Mouse (Mus musculus) forebrain, embryonic 12.5 days (tissue): ENCODE data around the gene 4921524J17Rik. TPM values are rescaled to one million over a fixed set of nuclear protein-coding genes. Genes with fewer than 3 reads are reported as not detected.

Experiments used
- ATAC-seq: fragments of 200-750 bp; cut with Nextera tagmentation; 2 replicates; pipeline ENCODE4 v1.8.0; 2017; ENCODE audit warnings: moderate TSS enrichment; ENCODE audit not compliant: low FRiP score
- H3K27ac ChIP-seq: fragments of 300-500 bp; sonication (generic); 2 replicates; pipeline ENCODE4 v1.5.1; 2016; ENCODE audit warnings: mild to moderate bottlenecking
- H3K27me3 ChIP-seq: fragments of 300-500 bp; sonication (generic); 2 replicates; pipeline ENCODE4 v1.6.1; 2016; ENCODE audit warnings: mild to moderate bottlenecking
- H3K36me3 ChIP-seq: fragments of 300-500 bp; sonication (generic); replicated peaks from 2 replicates; pipeline ENCODE4 v1.6.1; 2016; ENCODE audit warnings: mild to moderate bottlenecking
- H3K4me1 ChIP-seq: fragments of 300-500 bp; sonication (generic); 2 replicates; pipeline ENCODE4 v1.6.1; 2016
- H3K4me2 ChIP-seq: fragments of 300-500 bp; sonication (generic); 2 replicates; pipeline ENCODE4 v1.6.1; 2016; ENCODE audit warnings: mild to moderate bottlenecking, moderate library complexity
- H3K4me3 ChIP-seq: fragments of 300-500 bp; sonication (generic); replicated peaks from 2 replicates; pipeline ENCODE4 v1.5.1; 2016; ENCODE audit warnings: mild to moderate bottlenecking
- H3K9ac ChIP-seq: fragments of 300-500 bp; sonication (generic); 2 replicates; pipeline ENCODE4 v1.6.1; 2016; ENCODE audit warnings: mild to moderate bottlenecking
- H3K9me3 ChIP-seq: fragments of 300-500 bp; sonication (generic); 2 replicates; pipeline ENCODE4 v1.6.1; 2016
- WGBS: fragments of 180-500 bp; shearing (Covaris S2); methylation state at CpG from one replicate; pipeline ENCODE4 v1.1.7; 2016; 5-methylcytosine and 5-hydroxymethylcytosine counted together
- polyA plus RNA-seq: library from polyadenylated mRNA; unstranded; fragments of >200 nt; fragmentation: Nextera tagmentation; extraction: Ambion mirVana; gene quantifications from 2 replicates; pipeline ENCODE4 v1.2.1, GENCODE M21; 2016

The 4921524J17Rik gene
- polyA plus RNA-seq, 1 experiment from 2014 or later, result 46.1 TPM

GRCm38 (mm10) chr8:85461377-85461776 is 28.7 kb upstream of the 4921524J17Rik start:
- H3K27ac ChIP-seq, result no peak overlapping the region
- no peaks in the 10 kb centered on the region for H3K27me3 ChIP-seq
- no peaks in the 10 kb centered on the region for H3K36me3 ChIP-seq
- ATAC-seq, result no peak
- WGBS, result 80% methylated on average over 3 of the region's 3 CpGs
- no peak overlapping the region for H3K9ac ChIP-seq
- H3K4me2 ChIP-seq, result no peak overlapping the region
- H3K4me1 ChIP-seq, result no peaks in the 10 kb centered on the region
- H3K4me3 ChIP-seq, result no peak overlapping the region
- no peaks in the 10 kb centered on the region for H3K9me3 ChIP-seq

DNA sequence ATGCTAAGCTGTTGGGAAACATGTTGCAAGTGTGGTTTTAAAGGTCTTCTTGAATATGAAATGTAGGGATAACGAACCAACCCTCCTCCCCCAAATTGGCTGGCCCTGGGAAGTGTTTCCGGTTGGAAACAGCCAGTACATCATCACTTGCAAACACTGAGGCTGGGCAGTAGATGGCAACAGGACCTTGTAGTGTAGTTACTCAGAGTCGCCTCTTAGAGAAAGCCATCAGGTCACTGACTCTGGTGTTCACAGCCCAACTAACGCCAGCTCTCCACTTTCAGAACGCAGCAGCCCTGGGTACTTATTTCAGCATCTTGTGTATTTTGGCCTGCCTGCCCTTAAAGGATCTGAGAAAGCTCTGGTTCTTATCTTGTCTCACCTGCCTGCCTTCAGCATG is 28.2 kb upstream of the 4921524J17Rik start:
- H3K27me3 ChIP-seq, result no peaks in the 10 kb centered on the region
- no peaks in the 10 kb centered on the region for H3K9me3 ChIP-seq
- no peak overlapping the region for H3K27ac ChIP-seq
- no peak overlapping the region for H3K9ac ChIP-seq
- H3K4me3 ChIP-seq, result no peak overlapping the region
- 44% methylated on average over 5 of the region's 5 CpGs for WGBS
- H3K36me3 ChIP-seq, result no peaks in the 10 kb centered on the region
- no peak for ATAC-seq
- H3K4me1 ChIP-seq, result no peaks in the 10 kb centered on the region
- no peak overlapping the region for H3K4me2 ChIP-seq

GRCm38 (mm10) chr8:85459582-85459981 is 26.9 kb upstream of the 4921524J17Rik start:
- no peak for ATAC-seq
- Histone ChIP-seq H3K9me3 (no peaks in the 10 kb centered on the region), H3K4me2 (no peak overlapping the region), H3K4me3 (no peak overlapping the region), H3K4me1 (no peaks in the 10 kb centered on the region), H3K27me3 (no peaks in the 10 kb centered on the region), H3K36me3 (no peaks in the 10 kb centered on the region), H3K9ac (no peak overlapping the region), H3K27ac (no peak overlapping the region)
- 70% methylated on average over 3 of the region's 3 CpGs for WGBS

DNA sequence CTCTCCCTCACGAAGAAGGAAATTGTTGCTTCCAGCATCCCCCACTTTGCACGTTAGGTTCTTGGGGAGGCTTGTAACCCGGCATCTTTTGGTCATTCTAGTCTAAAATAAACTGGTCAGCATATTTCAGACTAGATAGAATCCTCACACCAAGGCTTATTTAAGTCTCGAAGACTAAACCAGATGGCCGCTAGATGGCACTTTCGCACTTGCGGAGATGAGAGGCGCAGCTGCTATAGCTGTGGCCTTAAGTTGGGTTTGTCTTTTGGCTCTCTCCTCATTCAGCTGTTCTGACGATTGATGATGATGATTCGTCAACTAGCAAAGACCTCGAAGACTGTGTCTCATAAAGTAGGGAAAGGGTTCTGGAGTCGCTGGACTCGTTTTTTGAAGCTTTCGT is 23.9 kb upstream of the 4921524J17Rik start:
- Histone ChIP-seq H3K27me3 (no peaks in the 10 kb centered on the region), H3K4me2 (no peak overlapping the region), H3K9me3 (no peaks in the 10 kb centered on the region), H3K27ac (no peak overlapping the region), H3K36me3 (no peaks in the 10 kb centered on the region), H3K9ac (no peak overlapping the region), H3K4me3 (no peak overlapping the region), H3K4me1 (peaks cover 16% of the 10 kb centered on the region)
- ATAC-seq, result no peak
- 11% methylated on average over 14 of the region's 14 CpGs for WGBS

DNA sequence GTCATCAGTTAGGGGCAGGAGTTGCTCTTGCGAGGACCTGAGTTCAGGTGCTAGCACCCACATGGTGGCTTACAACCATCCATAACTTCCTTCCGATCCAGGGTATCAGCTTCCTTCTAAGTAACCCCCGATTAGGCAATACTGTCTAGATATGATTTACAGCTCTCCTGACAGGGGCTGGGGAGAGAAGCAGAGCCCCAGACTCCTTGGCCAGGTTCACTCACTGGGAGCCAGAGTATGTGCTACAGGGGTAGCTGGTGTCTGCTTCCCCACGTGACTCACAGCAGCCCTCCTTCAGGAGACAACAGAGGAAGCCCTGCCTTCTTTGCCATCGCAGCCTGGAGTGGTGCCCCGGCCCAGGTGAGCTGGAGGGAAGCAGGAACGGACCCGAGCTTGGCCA is 22.1 kb upstream of the 4921524J17Rik start:
- H3K9ac ChIP-seq, result no peak overlapping the region
- no peak for ATAC-seq
- H3K27me3 ChIP-seq, result no peaks in the 10 kb centered on the region
- no peak overlapping the region for H3K27ac ChIP-seq
- no peaks in the 10 kb centered on the region for H3K9me3 ChIP-seq
- no peak overlapping the region for H3K4me3 ChIP-seq
- no peak overlapping the region for H3K4me2 ChIP-seq
- H3K4me1 ChIP-seq, result peaks cover 16% of the 10 kb centered on the region
- WGBS, result 65% methylated on average over 8 of the region's 8 CpGs
- H3K36me3 ChIP-seq, result no peaks in the 10 kb centered on the region

DNA sequence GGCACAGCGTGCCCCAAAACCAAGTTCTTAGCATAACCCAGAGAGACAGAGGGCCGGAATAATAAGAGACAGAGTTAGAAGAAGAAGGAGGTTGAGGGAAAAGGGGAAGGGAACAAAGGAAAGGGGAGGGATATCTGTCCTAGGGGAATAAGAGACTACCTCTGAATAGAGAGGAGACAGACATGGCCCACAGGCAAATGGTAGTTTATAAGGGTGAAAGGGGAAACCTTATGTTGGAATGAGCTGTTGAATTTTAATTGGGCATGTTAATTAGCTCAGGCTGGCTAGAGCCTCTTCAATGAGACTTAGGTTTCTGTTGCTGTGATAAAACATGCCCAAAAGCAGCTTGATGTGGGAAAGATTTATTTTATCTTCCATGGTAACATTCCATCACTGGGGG is 20.6 kb upstream of the 4921524J17Rik start:
- Histone ChIP-seq H3K27me3 (no peaks in the 10 kb centered on the region), H3K36me3 (no peaks in the 10 kb centered on the region), H3K4me2 (no peak overlapping the region), H3K9ac (no peak overlapping the region), H3K9me3 (no peaks in the 10 kb centered on the region), H3K4me3 (no peak overlapping the region), H3K4me1 (peaks cover 16% of the 10 kb centered on the region), H3K27ac (peak overlapping the region; percentile 78)
- ATAC-seq, result peak; percentile 55; the same call in 1 of the 2 replicates
- 45% methylated on average over 2 of the region's 2 CpGs for WGBS

DNA sequence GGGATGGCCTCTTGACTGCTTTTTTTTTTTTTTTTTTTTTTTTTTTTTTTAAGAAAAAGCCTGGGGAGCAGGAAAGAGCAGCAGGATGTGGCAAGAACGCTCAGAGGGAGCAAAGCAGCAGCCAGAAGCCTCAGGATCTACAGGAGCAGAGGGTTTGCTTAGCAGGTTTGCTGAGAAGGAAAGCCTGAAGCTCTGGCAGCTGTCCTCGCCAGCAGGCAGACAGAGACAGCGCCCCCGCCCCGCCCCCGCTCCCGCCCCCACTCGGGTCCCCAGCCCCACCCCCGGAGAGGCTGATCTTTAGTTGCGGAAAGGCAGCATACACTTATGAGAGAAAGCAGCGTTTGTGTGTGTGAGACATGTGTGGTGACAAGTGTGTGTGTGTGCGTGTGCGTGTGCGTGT is 19.7 kb upstream of the 4921524J17Rik start:
- peaks cover 16% of the 10 kb centered on the region for H3K4me1 ChIP-seq
- ATAC-seq, result 0 out of 2 replicates have a peak, but pooled peaks have one; percentile 20
- 20% methylated on average over 14 of the region's 14 CpGs for WGBS
- H3K9ac ChIP-seq, result no peak overlapping the region
- 0 out of 2 replicates have a peak overlapping the region, but pooled peaks have one; percentile 36 for H3K27ac ChIP-seq
- H3K4me3 ChIP-seq, result no peak overlapping the region
- H3K4me2 ChIP-seq, result peak overlapping the region; percentile 42
- H3K27me3 ChIP-seq, result no peaks in the 10 kb centered on the region
- H3K36me3 ChIP-seq, result no peaks in the 10 kb centered on the region
- no peaks in the 10 kb centered on the region for H3K9me3 ChIP-seq

- H3K4me1 ChIP-seq, result peaks cover 16% of the 10 kb centered on the region
- ATAC-seq, result no peak
- no peaks in the 10 kb centered on the region for H3K36me3 ChIP-seq
- no peak overlapping the region for H3K9ac ChIP-seq
- 85% methylated on average over 3 of the region's 3 CpGs for WGBS
- H3K4me2 ChIP-seq, result no peak overlapping the region
- no peaks in the 10 kb centered on the region for H3K27me3 ChIP-seq
- no peak overlapping the region for H3K27ac ChIP-seq
- no peak overlapping the region for H3K4me3 ChIP-seq
- no peaks in the 10 kb centered on the region for H3K9me3 ChIP-seq
Observed at GRCm38 (mm10) chr8:85450335-85450734, 17.7 kb upstream of the 4921524J17Rik start.

- Histone ChIP-seq H3K9me3 (no peaks in the 10 kb centered on the region), H3K9ac (no peak overlapping the region), H3K4me1 (no peaks in the 10 kb centered on the region), H3K36me3 (no peaks in the 10 kb centered on the region), H3K27ac (no peak overlapping the region), H3K4me2 (no peak overlapping the region), H3K4me3 (no peak overlapping the region), H3K27me3 (no peaks in the 10 kb centered on the region)
- no peak for ATAC-seq
- WGBS, result 87% methylated on average over 15 of the region's 15 CpGs
Observed at GRCm38 (mm10) chr8:85445936-85446685, 13.5 kb upstream of the 4921524J17Rik start.

DNA sequence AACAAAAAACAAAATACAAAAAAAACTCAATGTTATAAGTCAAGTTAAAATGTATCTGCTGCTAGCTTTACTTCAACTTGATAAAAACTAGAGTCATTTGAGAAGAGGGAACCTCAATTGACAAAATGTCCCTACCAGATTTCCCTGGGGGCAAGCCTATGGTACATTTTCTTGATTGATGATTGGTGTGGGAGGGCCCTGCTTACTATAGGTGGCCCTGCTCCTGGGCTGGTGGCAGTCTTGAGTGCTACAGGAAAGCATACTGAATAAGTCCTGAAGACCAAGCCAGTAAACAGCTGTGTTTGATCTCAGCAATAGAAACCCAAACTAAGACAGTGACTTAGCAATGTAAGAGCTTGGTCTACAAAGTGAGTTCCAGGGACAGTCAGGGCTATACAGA is 11.5 kb upstream of the 4921524J17Rik start:
- Histone ChIP-seq H3K36me3 (no peaks in the 10 kb centered on the region), H3K9me3 (no peaks in the 10 kb centered on the region), H3K27me3 (no peaks in the 10 kb centered on the region), H3K27ac (no peak overlapping the region), H3K9ac (no peak overlapping the region), H3K4me2 (no peak overlapping the region), H3K4me3 (no peak overlapping the region), H3K4me1 (no peaks in the 10 kb centered on the region)
- ATAC-seq, result no peak

DNA sequence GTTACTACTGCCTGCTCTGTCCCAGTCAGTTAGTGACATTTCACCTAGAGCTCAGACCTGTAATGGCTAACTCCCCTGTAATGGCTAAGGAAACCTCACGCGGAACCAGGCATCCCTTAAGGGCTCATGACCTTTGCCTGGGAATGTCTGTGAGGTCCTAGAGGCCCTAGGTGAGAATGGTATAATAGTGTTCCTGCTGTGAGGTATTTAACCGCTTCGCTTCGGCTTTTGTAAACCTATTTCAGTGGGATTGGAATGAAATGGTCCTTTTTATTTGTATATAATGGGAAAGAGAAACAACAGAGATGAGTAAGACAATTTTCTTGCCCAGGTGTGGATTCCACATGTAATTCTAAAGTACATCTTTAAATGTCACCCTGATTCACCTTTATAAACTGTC is 8.9 kb upstream of the 4921524J17Rik start:
- WGBS, result 35% methylated on average over 5 of the region's 5 CpGs
- H3K4me3 ChIP-seq, result no peak overlapping the region
- no peaks in the 10 kb centered on the region for H3K36me3 ChIP-seq
- H3K4me2 ChIP-seq, result no peak overlapping the region
- no peaks in the 10 kb centered on the region for H3K27me3 ChIP-seq
- no peak overlapping the region for H3K27ac ChIP-seq
- H3K9me3 ChIP-seq, result no peaks in the 10 kb centered on the region
- H3K9ac ChIP-seq, result no peak overlapping the region
- ATAC-seq, result no peak
- H3K4me1 ChIP-seq, result no peaks in the 10 kb centered on the region

DNA sequence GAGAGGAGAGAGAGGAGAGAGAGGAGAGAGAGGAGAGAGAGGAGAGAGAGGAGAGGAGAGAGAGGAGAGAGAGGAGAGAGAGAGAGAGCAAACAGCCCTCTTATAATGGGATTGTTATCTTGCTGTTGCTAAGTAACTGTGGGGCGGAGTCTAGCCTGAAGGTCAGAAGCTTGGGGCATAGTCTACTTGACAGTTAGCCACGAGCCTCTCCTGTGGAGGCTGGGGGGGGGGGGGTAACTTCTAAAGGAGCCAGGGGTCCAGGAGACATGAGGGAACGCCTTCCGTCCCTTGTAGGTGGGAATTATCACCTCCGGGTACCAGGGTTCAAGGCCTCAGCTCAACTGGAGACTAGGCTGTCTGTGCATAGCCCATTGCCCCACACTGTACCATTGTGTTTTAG is 3.1 kb upstream of the 4921524J17Rik start:
- Histone ChIP-seq H3K4me2 (no peak overlapping the region), H3K27ac (no peak overlapping the region), H3K36me3 (no peaks in the 10 kb centered on the region), H3K4me3 (no peak overlapping the region), H3K4me1 (peaks cover 8% of the 10 kb centered on the region), H3K9me3 (no peaks in the 10 kb centered on the region), H3K27me3 (no peaks in the 10 kb centered on the region), H3K9ac (no peak overlapping the region)
- ATAC-seq, result no peak
- WGBS, result 57% methylated on average over 5 of the region's 5 CpGs

DNA sequence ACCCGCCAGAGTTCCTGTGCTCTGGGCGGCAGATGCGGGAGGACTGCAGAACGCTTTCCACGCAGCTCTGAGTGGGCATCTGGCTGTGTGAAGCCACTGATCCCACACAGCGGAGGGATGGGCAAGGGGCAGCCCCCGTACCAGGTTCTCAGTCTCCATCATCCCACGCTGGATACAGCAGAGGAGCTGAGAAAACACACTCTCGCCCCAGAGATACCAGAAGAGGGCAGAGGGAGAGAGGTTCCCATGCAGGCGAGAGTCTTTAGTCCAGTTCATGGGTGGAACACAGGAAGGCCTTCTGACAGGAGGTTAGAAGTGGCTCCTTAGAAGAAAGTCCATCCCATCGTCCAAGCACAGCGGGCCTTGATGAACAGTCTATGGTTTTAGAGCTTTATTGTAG is 2.2 kb upstream of the 4921524J17Rik start:
- no peak overlapping the region for H3K9ac ChIP-seq
- no peaks in the 10 kb centered on the region for H3K9me3 ChIP-seq
- no peak for ATAC-seq
- no peaks in the 10 kb centered on the region for H3K36me3 ChIP-seq
- no peak overlapping the region for H3K4me2 ChIP-seq
- no peaks in the 10 kb centered on the region for H3K27me3 ChIP-seq
- WGBS, result 67% methylated on average over 12 of the region's 12 CpGs
- peaks cover 11% of the 10 kb centered on the region for H3K4me1 ChIP-seq
- no peak overlapping the region for H3K4me3 ChIP-seq
- H3K27ac ChIP-seq, result no peak overlapping the region
